Mouse (Mus musculus) ES-Bruce4 (cell line): ENCODE results near the gene Ide. TPM values are rescaled to one million over a fixed set of nuclear protein-coding genes. Genes with fewer than 3 reads are reported as not detected.

Source experiments
- H3K27ac ChIP-seq: 2 replicates; pipeline ENCODE4 v1.5.1; 2012; ENCODE audit warnings: low read length, inconsistent platforms; ENCODE audit not compliant: insufficient read depth
- H3K27me3 ChIP-seq: 2 replicates; pipeline ENCODE4 v1.6.1; 2012; ENCODE audit warnings: mild to moderate bottlenecking, low read length, inconsistent platforms; ENCODE audit not compliant: control insufficient read depth, poor library complexity, insufficient read depth, severe bottlenecking
- H3K36me3 ChIP-seq: 2 replicates; pipeline ENCODE4 v1.6.1; 2012; ENCODE audit warnings: inconsistent platforms, mild to moderate bottlenecking, low read length, moderate library complexity; ENCODE audit not compliant: control insufficient read depth, poor library complexity, insufficient read depth, severe bottlenecking
- H3K4me1 ChIP-seq: one replicate; pipeline ENCODE4 v1.8.1; 2011; ENCODE audit warnings: low read length; ENCODE audit not compliant: control insufficient read depth, insufficient read depth
- H3K4me3 ChIP-seq: 2 replicates; pipeline ENCODE4 v1.5.1; 2011; ENCODE audit warnings: low read depth, mild to moderate bottlenecking, low read length
- H3K9ac ChIP-seq: 2 replicates; pipeline ENCODE4 v1.6.1; 2012; ENCODE audit warnings: low read depth, mild to moderate bottlenecking, inconsistent platforms; ENCODE audit not compliant: poor library complexity, severe bottlenecking
- H3K9me3 ChIP-seq: replicated peaks from 2 replicates; pipeline ENCODE4 v1.6.1; 2012; ENCODE audit warnings: mild to moderate bottlenecking, low read length, inconsistent platforms; ENCODE audit not compliant: control insufficient read depth, poor library complexity, insufficient read depth, severe bottlenecking
- CTCF ChIP-seq: IDR thresholded peaks from one replicate; pipeline ENCODE4 v1.8.1; 2011; ENCODE audit warnings: low read depth, low read length
- EP300 ChIP-seq: IDR thresholded peaks from 2 replicates; pipeline ENCODE4 v1.6.1; 2011; ENCODE audit warnings: low read depth, low read length; ENCODE audit not compliant: insufficient read depth
- POLR2A ChIP-seq: IDR thresholded peaks from one replicate; pipeline ENCODE4 v1.8.1; 2011; ENCODE audit warnings: low read length; ENCODE audit not compliant: insufficient read depth
- polyA plus RNA-seq: library from polyadenylated mRNA; stranded (reverse); fragments of >200 nt; gene quantifications from 2 replicates; pipeline ENCODE4 v1.2.4, GENCODE M21; 2011; ENCODE audit warnings: low read depth; ENCODE audit not compliant: missing spikeins, insufficient read depth, insufficient read length

Ide gene
- polyA plus RNA-seq, 1 experiment, result 147 TPM

DNA sequence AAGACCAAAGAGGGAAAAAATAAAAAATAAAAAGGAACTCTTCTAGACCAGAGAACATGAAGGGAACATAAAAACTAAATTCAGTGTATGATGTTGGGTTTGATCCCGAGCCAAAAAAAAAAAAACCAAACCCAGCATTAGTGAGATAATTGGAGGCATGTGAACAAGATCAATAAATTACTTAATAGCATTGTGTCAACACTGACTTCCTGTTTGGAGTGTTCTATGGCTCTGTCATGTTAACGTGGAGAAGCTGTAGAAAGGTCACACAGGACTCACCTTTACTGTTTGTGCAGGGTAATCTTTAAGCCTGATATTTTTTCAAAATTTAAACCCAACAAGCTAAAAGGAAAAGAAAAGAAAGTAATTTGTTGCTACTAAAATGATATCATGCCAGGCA, 94.9 kb downstream of the Ide start:
- Histone ChIP-seq H3K27me3 (no peaks in the 10 kb centered on the region), H3K9me3 (no peaks in the 10 kb centered on the region), H3K27ac (no peak overlapping the region), H3K4me1 (peaks cover 1% of the 10 kb centered on the region), H3K4me3 (no peak overlapping the region), H3K36me3 (no peaks in the 10 kb centered on the region), H3K9ac (no peak overlapping the region)
- TF ChIP-seq EP300 (no peak), POLR2A (no peak), CTCF (no peak)

DNA sequence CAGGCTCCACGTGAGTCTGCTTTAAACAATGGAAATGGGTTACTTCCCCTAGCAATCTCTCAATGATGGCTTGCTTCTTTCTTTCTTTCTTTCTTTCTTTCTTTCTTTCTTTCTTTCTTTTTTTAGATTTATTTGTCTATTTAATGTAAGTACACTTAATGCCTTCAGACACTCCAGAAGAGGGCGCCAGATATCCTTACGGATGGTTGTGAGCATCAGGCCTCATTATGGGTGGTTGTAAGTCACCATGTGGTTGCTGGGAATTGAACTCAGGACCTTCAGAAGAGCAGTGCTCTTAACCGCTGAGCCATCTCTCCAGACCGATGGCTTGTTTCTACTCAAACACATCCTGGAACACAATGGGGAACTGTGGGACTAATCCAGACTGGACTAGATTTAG, 96.5 kb downstream of the Ide start:
- TF ChIP-seq POLR2A (no peak), EP300 (no peak), CTCF (no peak)
- Histone ChIP-seq H3K4me1 (peaks cover 1% of the 10 kb centered on the region), H3K36me3 (no peaks in the 10 kb centered on the region)

DNA sequence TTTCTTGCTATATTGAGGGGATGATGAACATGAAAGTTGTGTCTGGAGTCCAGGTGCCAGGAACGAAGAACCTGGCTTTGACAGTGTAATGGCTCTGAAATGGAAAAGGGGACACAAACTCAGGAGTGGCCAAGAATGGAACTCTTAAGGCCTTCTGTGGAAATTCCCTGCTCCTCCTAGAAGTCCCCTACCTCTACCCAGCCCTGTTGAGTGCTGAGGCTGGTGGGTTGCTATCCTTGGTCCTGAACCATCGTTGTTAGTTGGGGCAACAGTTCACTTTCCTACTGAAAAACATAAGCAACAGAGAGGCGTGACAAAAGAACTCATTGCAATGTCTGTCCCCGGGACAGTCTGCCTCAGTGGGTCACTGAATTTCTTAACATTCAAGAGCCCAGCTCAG, 98.6 kb downstream of the Ide start:
- Histone ChIP-seq H3K36me3 (no peaks in the 10 kb centered on the region), H3K9me3 (no peaks in the 10 kb centered on the region), H3K27ac (no peak overlapping the region), H3K27me3 (no peaks in the 10 kb centered on the region), H3K4me3 (no peak overlapping the region), H3K4me1 (peaks cover 1% of the 10 kb centered on the region), H3K9ac (no peak overlapping the region)
- TF ChIP-seq CTCF, result no peak
- no peak for TF ChIP-seq EP300
- TF ChIP-seq POLR2A, result no peak

More for the DNA sequence above, 96.5 kb downstream of the Ide start:
- no peak overlapping the region for H3K4me3 ChIP-seq
- no peaks in the 10 kb centered on the region for H3K27me3 ChIP-seq
- no peak overlapping the region for H3K9ac ChIP-seq
- no peaks in the 10 kb centered on the region for H3K9me3 ChIP-seq
- H3K27ac ChIP-seq, result no peak overlapping the region

DNA sequence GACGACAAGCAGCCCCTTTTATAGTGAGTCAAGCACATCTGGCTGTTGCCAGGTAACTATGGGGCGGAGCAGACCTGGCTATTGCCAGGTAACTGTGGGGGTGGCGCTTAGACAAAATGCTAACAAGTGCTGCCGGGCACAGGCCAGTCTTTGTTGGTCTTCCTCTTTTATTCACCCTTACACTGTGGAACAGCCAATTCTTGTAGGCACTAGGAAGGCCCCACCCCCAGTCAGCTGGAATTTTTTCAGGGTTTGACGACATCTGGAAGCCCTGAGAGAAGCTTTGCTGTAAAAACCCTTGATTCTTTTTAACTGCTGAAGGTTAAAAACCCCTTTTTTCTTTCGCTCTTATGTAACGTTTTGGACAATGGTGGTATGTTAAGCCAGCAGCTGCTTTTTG, 99.0 kb downstream of the Ide start:
- Histone ChIP-seq H3K9me3 (no peaks in the 10 kb centered on the region), H3K4me1 (peaks cover 1% of the 10 kb centered on the region), H3K9ac (no peak overlapping the region), H3K27ac (no peak overlapping the region), H3K27me3 (no peaks in the 10 kb centered on the region), H3K4me3 (no peak overlapping the region), H3K36me3 (no peaks in the 10 kb centered on the region)
- TF ChIP-seq CTCF (no peak), EP300 (no peak), POLR2A (no peak)

DNA sequence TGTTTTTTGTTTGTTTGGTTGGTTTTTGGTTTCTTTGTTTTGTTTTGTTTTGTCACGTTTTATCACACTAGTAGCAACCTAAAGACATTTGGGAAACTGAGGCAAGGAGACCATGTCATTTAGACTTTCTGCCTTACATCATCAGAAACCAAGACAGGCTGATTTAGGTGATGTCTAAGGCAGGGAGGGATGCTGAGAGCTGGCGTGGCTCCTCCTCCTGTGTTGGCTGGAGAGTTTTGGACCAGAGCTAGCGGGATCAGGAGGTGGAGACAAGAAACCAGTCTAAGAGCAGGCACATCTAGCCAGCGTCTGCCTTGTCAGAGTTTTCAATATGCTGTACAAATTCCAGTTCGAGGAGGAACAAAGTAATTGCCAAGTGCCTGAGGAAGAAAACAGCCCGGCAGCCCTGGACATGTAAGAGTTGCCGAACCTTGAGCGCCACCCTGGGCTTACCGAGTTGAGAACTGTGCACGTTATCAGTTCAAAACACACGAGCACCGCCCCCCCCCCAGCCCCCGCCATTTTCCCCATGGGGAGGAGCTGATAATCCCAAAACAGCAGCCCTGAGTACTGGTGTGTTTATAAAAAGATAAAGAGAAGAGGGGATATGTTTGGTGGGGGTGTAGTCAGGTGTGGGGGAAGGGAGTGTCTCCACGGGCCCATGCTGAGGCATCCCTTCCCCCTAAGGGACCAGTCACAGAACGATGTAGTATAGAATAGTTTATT, 99.8 kb downstream of the Ide start:
- Histone ChIP-seq H3K9me3 (no peaks in the 10 kb centered on the region), H3K4me3 (0 out of 2 replicates have a peak overlapping the region, but pooled peaks have one; percentile 9), H3K27me3 (no peaks in the 10 kb centered on the region), H3K9ac (no peak overlapping the region), H3K27ac (no peak overlapping the region), H3K36me3 (no peaks in the 10 kb centered on the region), H3K4me1 (peaks cover 1% of the 10 kb centered on the region)
- no peak for TF ChIP-seq CTCF
- TF ChIP-seq POLR2A, result no peak
- TF ChIP-seq EP300, result no peak

DNA sequence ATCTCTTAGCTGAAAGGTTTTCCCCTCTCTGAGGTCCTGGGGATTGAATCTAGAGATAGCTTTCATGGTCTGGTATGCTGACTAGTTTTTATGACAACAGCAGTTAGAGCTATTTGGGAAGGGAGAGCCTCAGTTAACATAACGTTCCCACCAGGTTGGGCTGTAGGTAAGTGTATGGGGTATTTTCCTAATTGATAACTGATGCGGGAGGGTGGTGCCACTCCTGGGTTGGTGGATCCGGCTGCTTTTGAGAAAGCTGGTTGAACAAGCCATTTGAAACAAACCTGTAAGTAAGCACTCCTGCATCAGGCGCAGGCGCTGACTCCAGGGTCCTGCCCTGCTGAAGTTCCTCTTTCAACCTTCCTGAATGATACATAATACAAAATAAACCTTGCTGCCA, 100.3 kb downstream of the Ide start:
- TF ChIP-seq POLR2A (no peak), CTCF (no peak), EP300 (no peak)
- no peaks in the 10 kb centered on the region for H3K36me3 ChIP-seq
- no peaks in the 10 kb centered on the region for H3K9me3 ChIP-seq
- no peak overlapping the region for H3K27ac ChIP-seq
- peaks cover 1% of the 10 kb centered on the region for H3K4me1 ChIP-seq
- H3K4me3 ChIP-seq, result no peak overlapping the region
- H3K27me3 ChIP-seq, result no peaks in the 10 kb centered on the region
- no peak overlapping the region for H3K9ac ChIP-seq
